Mouse (Mus musculus) urinary bladder, postnatal 10 days (tissue): ENCODE results near the gene 4930404N11Rik.
A peak's percentile ranks its signal among the peaks of the same experiment; 100 is the strongest.

Experiments
- DNase-seq: peaks from one replicate; pipeline ENCODE4 v3.0.0; 2022; ENCODE audit warnings: low spot score

4930404N11Rik gene

DNA sequence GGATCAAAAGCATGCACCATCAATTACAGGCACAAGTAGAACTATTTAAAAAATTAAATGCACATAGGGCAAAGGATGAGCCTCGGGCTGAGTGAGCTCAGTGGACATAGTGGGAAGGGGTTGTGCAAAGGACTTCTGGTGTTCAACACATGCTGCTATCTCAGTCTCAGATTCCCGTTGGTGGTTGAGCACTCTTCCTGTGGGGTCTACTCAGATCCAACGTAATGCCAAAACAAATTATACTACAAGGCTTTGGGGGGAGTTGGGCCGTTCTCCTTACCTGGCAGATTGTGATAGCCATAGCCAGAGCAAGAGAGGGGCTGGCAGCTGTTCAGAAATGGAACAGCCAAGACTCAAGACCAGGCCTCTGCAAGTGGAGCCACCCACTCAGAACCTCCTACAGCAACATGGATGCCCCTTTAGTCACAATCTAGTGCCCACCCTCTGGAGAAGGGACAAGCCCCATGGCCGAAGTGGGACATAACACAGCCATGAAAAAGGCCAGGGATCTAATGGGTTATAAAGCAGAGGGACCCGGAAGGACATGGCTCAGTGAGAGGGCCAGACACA is 14.3 kb upstream of the 4930404N11Rik start:
- DNase-seq = no peak

GRCm38 (mm10) chr10:81379183-81379553 is 13.6 kb upstream of the 4930404N11Rik start:
- no peak for DNase-seq

- DNase-seq = peak; percentile 100
Measured at GRCm38 (mm10) chr10:81378553-81379182, 13.1 kb upstream of the 4930404N11Rik start.

DNA sequence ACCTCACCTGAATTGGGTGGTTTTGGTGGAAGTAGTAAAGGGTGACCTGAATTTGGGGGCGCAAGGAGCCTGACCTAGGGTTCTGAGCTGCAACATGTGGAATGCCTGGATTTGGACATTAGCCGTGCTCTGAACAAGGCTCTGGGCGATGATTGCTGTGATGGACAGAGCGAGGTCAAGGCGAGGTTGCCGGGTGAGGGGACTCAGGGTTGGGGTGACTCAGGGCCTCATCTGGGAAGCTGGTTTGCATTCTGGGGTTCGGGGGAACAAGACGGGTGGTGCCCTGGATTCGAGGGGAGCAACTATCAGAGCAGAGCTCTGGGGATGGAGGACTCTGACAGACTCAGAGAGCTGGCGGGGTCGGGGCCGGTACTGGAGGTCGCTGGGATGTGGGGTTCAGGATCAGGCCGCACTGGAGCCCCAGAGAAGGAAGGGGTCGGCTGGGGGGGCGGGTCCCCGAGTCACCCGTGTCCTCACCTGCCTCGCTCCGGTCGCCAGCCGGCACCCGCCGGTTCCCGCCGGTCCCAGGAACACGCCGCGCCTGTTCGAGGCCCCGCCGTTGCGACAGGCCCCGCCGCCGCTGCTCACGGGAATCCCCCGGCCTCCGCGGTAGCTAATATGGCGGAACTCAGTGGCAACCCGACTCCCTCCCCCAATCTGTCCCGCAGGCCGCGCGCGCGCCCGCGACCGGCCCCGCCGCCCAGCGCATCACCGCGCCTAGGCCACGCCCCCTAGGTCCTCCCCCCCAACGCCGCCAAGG is 12.4 kb upstream of the 4930404N11Rik start, which contains the start of gene Fzr1:
Fzr1 (minus strand) TSS at position 724 of the 760 bp plus-strand sequence.
- DNase-seq = no peak

- DNase-seq = no peak
Measured at GRCm38 (mm10) chr10:81377362-81377664, 11.7 kb upstream of the 4930404N11Rik start.

DNA sequence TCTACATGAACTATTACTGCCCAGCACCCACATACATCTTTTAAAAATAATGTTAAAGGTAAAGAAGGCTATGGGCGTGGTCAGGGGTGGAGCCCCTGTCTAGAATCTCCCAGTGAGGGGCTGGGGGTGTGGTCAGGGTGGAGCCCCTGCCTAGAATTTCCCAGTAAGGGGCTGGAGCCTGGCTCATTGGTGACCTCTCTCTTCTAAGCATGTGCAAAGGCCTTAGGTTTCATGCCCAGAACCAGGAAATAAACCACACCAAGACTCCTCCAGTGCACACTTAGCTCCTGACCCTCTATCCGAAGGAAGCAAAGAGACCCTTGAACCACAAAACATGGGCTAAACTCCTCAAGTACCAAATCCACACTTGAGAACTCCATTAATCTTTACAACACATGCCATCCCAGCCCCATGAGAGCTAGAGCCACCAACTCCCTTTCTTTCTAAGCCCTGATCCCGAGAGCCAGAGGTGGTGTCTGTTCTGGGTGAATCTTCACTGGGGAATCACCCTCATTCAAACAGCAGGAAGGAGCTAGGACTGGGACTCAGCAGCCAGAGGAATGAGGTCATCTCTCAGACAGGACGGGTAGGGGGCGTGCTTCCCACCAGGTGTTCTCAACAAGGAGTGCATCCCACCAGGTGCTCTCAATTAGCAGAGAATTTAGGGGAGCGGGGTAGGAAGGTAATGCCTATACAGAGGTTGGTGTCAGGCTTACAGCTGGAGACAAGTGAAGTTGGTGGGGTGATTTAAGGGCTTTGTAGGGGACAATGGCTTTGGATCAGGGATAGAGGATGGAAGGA is 11.1 kb upstream of the 4930404N11Rik start:
- DNase-seq = no peak

DNA sequence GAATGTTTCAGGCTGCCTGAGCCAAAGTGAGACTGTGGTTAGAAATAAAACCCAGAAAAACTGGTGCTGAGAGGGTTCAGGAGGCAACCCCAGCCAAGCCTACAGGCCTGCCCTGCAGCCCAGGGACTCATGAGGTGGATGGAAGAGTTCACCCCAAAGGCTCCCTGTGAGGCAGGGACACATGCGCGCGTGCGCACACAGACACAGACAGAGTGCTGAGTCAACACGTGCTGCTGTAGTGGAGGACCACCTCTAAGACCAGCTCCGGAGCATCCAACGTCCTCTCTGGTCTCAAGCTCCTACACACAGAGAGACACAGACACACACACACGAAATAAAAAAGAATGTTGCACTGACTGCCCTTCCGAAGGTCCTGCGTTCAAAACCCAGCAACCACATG is 9.7 kb upstream of the 4930404N11Rik start:
- no peak for DNase-seq

DNA sequence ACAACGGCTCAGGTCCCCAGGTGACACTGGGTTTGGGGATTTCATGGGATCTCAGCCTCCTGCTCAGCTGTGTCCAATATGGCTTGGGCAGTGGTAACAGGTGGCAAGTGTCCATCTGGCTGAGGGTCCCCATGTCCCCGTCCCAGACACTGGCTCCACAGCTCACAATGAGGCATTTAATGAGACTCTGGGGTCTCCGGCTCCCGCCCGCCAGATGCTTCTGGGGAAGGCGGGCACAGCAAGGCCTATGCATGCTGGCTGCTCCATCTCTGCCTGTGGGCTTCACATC is 1.5 kb upstream of the 4930404N11Rik start:
- no peak for DNase-seq

DNA sequence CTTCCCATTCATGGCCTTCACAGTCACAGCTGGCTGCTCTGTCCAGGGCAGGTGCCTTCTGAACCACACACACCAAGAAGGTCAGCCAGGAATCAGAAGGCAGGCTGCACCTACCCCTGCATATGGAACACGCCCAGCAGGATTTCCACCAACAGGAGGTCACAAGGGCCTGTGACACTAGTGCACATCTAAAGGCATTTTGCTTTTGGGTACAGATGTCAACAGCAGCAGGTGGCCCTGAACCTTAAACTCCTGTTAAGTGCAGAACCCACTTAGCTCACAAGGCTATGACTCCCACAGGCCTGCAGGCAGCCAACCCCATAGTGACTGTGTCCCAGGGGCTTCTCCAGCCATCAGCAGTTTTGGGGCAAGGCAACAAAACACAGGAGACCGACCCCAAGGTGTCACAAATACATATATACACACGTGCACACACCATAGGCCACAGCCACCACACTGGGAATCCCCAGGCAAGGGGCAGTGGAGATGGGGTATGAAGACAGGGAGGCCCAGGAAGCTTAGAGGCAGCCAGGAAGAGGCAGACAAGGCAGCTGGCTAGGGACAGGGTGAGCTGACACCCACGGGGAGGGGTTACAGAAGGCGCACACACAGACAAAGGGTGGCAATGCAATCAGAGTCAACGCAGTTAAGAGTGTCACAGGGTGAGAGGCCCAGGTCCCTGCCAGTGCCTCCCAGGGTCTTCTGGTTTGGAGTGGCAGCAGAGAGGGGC is 1.0 kb upstream of the 4930404N11Rik start:
- DNase-seq = no peak

DNA sequence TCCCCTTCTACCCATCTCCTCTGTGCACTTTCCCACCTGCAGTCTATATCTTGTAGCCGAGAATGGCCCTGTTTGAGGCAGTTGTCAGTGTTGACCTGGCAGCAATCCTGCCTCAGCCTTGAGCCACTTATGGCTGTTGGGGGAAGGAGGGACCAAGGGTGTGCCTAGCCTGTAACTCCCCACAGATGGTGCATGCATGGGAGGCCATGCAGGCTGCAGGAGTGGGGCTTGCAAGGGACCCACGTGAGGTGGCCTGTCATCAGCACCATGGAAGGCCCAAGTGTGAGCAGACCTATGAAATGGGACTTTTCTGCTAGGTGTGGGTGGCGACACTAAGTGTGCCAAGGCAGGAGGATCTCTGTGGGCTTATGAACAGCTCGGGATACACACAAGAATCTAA is 543 bp downstream of the 4930404N11Rik start:
- DNase-seq = no peak

DNA sequence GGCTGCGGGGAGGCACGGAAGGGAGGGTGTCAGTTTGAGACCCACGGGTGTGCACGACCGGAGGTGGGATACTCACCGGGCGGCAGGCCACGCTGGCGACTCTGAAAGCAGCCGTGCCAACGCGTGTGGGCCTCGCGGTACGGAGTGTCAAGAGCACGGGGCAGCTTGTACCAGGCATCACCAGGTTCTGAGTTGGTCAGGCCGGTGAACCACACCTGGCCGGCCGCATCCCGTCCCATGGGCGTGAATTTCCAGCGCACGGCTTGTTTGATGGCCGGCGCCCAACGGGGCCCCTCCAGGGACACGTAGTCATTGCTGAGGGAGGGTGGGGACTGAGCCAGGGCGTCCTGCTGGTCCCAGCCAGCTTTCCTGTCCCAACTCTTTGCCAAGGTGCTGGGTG is 950 bp downstream of the 4930404N11Rik start:
- DNase-seq = no peak

DNA sequence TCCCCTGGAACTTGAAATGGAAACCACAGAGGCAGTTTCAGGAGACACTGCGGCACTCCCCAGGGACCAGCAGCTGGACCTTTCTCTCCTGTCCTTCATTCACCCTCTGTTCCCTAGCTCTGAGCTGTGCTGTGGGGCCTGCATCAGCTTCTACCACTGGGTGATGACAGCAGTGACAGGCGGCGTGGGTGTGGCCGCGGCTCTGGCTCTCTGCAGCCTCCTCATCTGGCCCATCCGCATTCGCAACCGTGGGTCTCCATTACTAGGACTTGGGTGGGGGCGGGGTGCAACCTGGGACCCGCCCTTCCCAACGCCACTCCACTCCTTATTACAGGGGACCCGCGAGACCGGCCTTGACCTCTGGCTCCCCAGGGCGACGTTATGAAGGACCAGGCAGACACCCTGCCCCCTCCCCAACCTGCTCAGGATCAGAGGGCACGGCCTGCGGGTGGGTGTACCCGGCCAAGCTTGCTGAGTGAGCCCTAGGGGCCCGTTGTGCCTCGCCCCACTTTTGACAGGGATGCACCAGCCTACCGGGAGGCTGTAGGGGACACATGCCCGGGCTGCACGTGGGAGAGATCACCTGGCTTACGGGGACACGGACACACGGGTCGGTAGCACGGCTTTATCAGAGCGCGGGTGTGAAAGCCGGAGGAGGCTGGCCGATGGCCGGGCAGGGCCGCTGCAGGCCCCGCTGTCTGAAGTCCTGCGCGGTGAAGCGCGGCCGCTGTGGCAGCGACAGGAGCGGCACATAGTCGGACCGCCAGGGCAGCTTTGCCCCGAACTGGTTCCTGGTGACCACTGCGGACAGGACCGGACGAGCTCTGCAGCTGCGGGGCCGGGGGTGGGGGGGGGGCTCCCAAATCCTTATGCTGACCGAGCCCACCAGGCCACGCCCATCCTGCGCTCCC is 1.9 kb downstream of the 4930404N11Rik start:
- DNase-seq = no peak

GRCm38 (mm10) chr10:81362336-81362949 is 3.2 kb downstream of the 4930404N11Rik start:
- DNase-seq = no peak

- DNase-seq = no peak
Measured at GRCm38 (mm10) chr10:81360721-81361120, 4.9 kb downstream of the 4930404N11Rik start.

GRCm38 (mm10) chr10:81358841-81359240 is 6.8 kb downstream of the 4930404N11Rik start:
- DNase-seq = no peak

GRCm38 (mm10) chr10:81358209-81358608 is 7.4 kb downstream of the 4930404N11Rik start:
- no peak for DNase-seq

DNA sequence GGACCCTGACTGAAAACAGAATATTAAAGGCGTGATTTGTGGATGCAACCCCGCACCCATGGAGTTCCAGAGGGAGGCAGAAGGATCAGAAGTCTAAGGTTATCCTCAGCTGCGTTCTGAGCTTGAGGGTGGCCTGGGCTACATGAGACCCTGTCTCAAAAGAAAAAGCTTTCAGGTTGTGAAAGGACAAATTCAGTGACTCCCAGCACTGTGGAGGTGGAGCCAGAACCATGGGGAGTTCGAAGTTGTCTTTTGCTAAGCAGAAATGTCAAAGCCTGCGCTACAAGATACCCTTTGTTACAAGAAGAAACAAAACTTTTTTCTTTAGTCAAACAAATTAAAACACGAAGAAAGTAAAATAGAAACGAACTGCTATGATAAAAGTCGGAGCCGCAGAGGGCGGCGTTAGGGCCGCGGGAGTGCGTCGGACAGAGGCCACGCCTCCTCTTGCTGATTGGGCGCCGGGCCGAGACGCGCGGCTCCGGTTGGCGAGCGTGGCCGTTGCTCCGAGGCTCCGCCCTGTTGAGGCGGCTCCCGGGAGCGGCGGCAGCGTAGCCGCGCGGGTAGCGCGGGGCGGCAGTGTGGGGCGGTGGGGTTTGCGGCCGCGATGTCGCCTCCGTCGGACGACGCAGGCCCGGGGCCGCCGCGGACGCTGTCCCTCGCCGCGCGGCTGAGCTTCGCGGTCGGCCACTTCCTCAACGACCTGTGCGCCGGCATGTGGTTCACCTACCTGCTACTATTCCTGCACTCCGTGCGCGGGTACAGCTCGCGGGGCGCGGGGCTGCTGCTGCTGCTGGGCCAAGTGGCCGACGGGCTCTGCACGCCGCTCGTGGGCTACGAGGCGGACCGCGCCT is 8.4 kb downstream of the 4930404N11Rik start, which contains the start of gene Mfsd12:
Mfsd12 (plus strand) TSS at position 501 of the 854 bp plus-strand sequence.
- peak; percentile 54 for DNase-seq

GRCm38 (mm10) chr10:81356352-81356990 is 9.1 kb downstream of the 4930404N11Rik start:
- no peak for DNase-seq

- DNase-seq = no peak
Measured at GRCm38 (mm10) chr10:81355533-81355932, 10.1 kb downstream of the 4930404N11Rik start.
